Mouse (Mus musculus) adrenal gland, postnatal 36 days (tissue): Measurements from ENCODE around the gene 1520401A03Rik. TPM values are rescaled to one million over a fixed set of nuclear protein-coding genes. Genes with fewer than 3 reads are reported as not detected.
A peak's percentile ranks its signal among the peaks of the same experiment; 100 is the strongest.

Experiments used
- DNase-seq, 2 experiments: peaks; one replicate each; pipeline ENCODE4 v3.0.0; 2021; ENCODE audit warnings: mixed read lengths in 1 of 2
- total RNA-seq, 2 experiments: library from RNA; stranded (reverse); gene quantifications; 2 replicates each; pipeline ENCODE4 v1.2.3; 2021

Gene 1520401A03Rik
- total RNA-seq, 2 experiments from 2014 or later: 7.7 to 23.0 TPM

DNA sequence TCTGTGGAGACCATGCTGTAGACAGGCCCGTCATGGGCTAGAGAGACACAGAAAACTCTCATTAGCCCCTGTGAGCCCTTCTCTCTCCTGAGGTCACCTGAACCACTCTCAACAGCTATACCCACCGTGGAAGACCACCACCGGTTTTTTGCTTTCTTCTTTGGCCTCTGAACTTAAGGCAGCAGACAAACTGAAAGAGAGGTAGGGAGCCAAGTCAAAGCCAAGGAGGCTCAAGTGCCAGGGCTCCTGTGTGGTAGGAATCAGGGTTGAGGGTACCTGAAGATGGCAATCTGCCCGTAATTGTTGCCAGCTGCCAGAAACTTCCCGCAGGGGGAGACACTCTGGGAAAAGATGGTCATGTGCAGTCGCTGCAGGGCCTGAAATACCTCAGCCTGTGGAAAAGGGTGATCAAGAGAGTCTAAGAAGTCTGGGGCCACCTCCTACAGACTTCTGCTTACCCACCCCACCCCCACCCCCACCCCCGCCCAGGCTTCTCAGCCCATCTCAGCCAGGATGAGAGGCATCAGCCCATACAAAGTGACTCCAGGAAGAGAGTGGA, 52.0 kb downstream of the 1520401A03Rik start:
- DNase-seq: no peak

DNA sequence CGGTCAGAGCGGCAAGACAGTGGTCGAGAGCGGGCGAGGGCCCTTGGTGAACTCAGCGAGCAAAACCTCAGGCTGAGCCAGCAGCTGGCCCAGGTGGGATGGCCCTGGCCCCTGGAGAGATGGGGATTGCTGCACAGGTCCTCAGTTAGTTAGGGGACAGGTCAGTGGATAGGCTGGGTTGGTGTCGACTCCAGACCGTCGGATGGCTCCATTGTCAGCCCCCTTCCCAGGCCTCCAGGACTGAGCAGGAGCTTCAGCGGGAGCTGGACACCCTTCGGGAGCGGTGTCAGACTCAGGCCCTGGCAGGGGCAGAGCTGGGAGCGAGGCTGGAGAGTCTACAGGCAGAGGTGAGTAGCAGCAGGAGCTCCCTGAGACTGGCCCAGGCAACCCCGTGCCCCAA, 57.1 kb downstream of the 1520401A03Rik start:
- no peak for DNase-seq

DNA sequence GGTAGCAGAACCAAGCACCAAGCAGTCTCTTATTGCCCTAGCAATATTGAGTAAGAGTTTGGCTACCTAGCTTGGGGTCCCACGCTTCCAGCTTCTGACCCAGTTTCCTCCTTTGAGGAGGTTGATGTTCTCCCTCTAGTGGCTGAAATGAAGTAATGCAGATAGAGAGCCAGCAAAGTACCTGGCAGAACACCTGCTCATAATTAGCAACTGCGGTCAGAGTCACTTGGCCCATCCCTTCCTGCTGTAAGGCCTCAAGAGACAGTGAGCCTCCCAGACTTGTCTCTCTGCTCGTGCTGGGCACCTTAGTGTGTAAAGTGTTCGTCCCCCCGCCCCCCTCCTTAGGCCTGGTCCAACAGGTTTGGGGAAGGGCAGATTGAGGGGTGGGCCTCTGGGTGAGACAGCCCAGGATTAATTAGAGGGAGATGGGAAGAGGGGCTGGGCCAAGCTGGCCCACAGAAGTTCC, 58.0 kb downstream of the 1520401A03Rik start:
- DNase-seq: no peak

DNA sequence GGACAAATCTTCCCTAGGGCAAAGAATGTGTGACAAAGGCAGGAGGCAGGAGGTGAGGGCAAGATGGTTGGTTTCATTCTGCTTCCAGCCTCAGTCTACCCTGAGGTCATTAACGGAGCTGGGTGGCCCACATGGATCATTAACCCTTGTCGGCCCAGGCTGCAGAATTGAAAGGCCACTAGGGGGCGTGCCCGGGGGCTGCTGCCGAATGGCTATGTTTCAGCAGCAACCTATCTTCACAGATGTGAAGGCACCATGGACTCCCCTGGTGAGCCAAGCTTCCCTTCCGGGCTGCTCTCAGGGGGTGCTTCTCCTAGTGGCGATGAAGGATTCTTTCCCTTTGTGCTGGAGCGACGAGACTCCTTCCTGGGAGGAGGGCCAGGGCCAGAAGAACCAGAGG, 61.1 kb downstream of the 1520401A03Rik start:
- DNase-seq: peak in 1 of 2 experiments; percentile 43

DNA sequence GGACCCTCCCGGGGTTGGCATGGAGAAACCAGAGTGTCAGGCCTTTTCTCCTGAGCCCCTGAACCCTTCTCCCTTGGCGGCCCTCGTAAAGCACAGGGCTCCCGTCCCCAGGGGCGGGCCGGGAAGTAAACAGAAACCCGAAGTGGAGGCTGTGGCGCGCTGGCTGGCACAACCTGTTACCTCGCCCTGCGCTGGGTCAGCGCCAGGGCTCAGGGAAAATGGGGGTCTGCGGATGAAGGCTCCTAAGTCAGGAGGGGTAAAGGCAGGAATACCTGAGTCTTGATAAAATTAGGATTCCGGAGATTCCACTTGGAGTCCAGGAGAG, 61.7 kb downstream of the 1520401A03Rik start:
- no peak for DNase-seq

DNA sequence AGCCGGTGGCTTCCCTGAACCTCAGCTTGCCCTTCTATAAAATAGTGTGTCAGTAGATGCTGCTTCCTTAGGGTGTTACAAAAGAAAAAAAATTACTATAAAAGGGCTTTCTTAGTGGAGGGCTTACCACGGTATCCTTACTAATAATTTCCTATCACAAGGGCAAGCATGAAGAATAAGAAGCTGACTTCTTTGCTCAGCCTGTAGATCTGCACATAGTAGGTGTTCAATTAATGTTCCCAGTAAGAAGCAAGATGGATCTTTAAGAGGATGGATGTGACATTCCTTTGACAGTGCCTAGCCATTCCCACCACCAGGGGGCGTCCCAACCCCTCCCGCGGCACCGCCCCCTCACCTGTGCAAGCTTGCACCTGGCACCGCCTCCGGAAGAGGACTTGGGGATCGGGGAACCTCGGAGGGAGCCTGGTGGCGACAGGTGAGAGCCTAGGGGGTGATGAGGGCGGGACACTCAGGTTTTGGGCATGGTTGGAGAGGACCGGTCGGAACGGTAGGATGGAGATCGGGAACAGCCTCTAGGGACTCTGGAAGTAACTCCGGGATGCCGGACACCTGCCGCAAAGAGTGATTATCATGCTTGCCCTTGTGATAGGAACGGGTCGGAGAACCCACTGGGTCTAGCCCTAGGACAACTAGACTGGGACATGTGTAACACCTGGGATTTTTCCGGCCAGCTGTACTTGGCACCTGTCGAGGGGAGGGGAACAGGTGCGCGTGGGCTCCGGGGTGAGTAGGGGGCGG, 62.3 kb downstream of the 1520401A03Rik start, which contains the start of gene Bicdl2:
Gene Bicdl2, plus strand, starts transcription at position 390 of the 759 bp plus-strand sequence.
- DNase-seq: peak; percentile 53 to 74

DNA sequence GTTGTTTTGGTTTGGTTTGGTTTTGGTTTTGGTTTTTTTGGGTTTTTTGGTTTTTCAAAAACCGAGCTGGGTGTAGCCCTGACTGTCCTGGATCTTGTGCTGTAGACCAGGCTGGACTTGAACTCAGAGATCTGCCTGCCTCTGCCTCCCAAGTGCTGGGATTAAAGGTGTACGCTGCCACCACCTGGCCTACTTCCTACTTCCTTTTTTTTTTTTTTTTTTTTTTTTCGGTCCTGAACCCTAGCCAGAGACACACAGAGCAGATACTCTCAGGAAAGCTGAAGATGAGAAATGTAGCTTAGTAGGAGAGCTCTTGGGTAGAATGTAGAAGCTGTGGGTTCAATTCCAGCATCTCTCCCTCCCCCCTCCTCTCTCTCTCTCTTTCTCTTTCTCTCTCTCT, 64.1 kb downstream of the 1520401A03Rik start:
- DNase-seq: no peak

Other genes with a start within 250 kb of the 1520401A03Rik start
- gene Vmn2r117, start 243.1 kb downstream of the 1520401A03Rik start, total RNA-seq: not detected
- gene Zfp213, start 158.5 kb downstream of the 1520401A03Rik start, total RNA-seq: 10 to 100 TPM; 10.3 to 12.1 TPM
- gene Zfp13, start 123.3 kb downstream of the 1520401A03Rik start, total RNA-seq: 10 to 100 TPM in 1 of 2 experiments, 1 to 10 TPM in 1; 7.0 to 11.4 TPM
- not detected for gene Zscan10, start 121.9 kb downstream of the 1520401A03Rik start, total RNA-seq
- gene Mmp25, start 77.5 kb downstream of the 1520401A03Rik start, total RNA-seq: under 1 TPM; 0.20 TPM
- gene Bicdl2, start 62.3 kb downstream of the 1520401A03Rik start, total RNA-seq: not detected
- gene Hcfc1r1, start 49.2 kb downstream of the 1520401A03Rik start, total RNA-seq: 100 to 1,000 TPM; 125 to 143 TPM
- gene Thoc6, start 48.9 kb downstream of the 1520401A03Rik start, total RNA-seq: 10 to 100 TPM; 28.6 to 30.3 TPM
- gene Tnfrsf12a, start 45.3 kb downstream of the 1520401A03Rik start, total RNA-seq: 100 to 1,000 TPM; 116 to 301 TPM
- not detected for gene Cldn6, start 43.5 kb downstream of the 1520401A03Rik start, total RNA-seq
- gene Cldn9, start 38.8 kb downstream of the 1520401A03Rik start, total RNA-seq: not detected
- 1 to 10 TPM; 4.0 to 5.6 TPM for gene Pkmyt1, start 3.6 kb upstream of the 1520401A03Rik start, total RNA-seq
- gene Paqr4, start 18.1 kb upstream of the 1520401A03Rik start, total RNA-seq: 10 to 100 TPM in 1 of 2 experiments, 1 to 10 TPM in 1; 9.9 to 13.9 TPM
- not detected for gene Kremen2, start 23.1 kb upstream of the 1520401A03Rik start, total RNA-seq
- gene Flywch1, start 48.8 kb upstream of the 1520401A03Rik start, total RNA-seq: 10 to 100 TPM; 60.2 to 61.4 TPM
- 1 to 10 TPM; 6.9 to 8.8 TPM for gene Flywch2, start 63.3 kb upstream of the 1520401A03Rik start, total RNA-seq
- 100 to 1,000 TPM; 435 to 589 TPM for gene Srrm2, start 67.7 kb upstream of the 1520401A03Rik start, total RNA-seq
- 100 to 1,000 TPM; 400 to 416 TPM for gene Elob, start 106.4 kb upstream of the 1520401A03Rik start, total RNA-seq
- not detected for gene Prss33, start 113.3 kb upstream of the 1520401A03Rik start, total RNA-seq
- not detected for gene Prss32, start 121.1 kb upstream of the 1520401A03Rik start, total RNA-seq
- gene Prss41, start 121.4 kb upstream of the 1520401A03Rik start, total RNA-seq: under 1 TPM; 0.36 to 0.89 TPM
- gene Prss21, start 145.3 kb upstream of the 1520401A03Rik start, total RNA-seq: not detected
- not detected for gene Dcpp1, start 158.1 kb upstream of the 1520401A03Rik start, total RNA-seq
- not detected for gene Dcpp2, start 158.1 kb upstream of the 1520401A03Rik start, total RNA-seq
- not detected for gene Dcpp3, start 194.7 kb upstream of the 1520401A03Rik start, total RNA-seq
- gene Sbp, start 218.9 kb upstream of the 1520401A03Rik start, total RNA-seq: not detected
- not detected for gene Sbpl, start 232.5 kb upstream of the 1520401A03Rik start, total RNA-seq